Mouse (Mus musculus): ENCODE measurements at regions not wholly inside any gene's neighbourhood (a gene's known extent, or its start where the extent isn't known, plus 50 kb on each side); places are given as distances from the start of the nearest gene placed in this dataset.

DNA sequence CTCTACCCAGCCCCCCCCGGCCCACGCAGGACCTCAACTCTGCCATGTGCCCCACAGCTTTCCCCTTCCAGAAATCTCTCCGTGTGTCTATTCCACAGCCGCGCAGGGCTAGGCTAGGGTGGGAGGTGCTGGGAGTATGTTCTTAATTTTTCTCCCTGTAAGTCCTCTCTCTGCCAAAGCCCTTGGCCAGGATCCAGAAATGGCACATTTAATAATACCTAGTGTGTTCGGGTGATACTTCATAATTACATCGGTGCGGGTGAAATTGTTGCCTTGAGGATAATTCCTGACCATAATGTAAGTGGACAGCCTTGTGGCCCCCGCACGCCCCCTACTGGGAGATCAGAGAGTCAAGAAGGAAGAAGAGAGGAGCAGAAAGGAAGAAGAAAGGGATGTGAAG lies 1093.5 kb downstream of the Mrps31 start:
- peak; percentile 16 for DNase-seq (ENCODE audit: low spot score)

DNA sequence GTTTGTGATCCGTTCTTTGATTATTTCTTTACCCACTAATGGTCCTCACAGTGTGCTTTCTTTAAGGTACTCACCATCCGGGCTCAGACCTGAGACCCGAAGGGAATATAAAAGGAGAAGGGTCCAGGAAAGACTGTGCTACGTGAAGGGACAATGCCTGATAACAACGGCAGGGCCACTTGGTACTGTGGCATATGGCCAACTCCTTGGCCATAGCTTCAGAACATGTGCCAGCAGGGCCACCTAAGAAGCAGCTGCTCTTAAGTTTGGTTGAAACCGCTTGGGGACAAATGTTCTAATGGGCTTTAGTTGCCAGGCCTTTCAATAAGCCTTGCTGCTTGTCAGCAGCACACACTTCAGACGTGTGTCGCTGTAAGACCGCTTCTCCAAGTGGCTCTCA lies 1094.1 kb downstream of the Mrps31 start:
- DNase-seq (ENCODE audit: low spot score), result no peak

DNA sequence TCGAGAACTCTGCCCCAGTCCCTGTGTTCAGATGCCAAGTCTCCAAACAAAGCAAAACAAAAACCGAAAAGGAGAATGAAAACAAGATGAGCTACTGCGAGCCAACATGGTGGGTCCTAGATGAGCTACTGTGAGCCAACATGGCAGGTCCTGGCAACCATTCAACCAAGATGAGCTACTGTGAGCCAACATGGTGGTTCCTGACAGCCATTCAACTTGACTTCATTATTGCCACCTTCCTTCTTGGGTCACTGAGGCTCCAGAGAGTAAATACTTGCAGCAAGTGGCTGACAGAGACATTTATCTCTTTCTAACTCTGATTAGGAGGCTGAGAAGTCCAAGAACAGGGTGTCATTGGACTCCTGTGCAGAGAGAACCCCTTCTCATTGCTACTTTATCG lies 1094.8 kb downstream of the Mrps31 start:
- DNase-seq (ENCODE audit: low spot score), result no peak

DNA sequence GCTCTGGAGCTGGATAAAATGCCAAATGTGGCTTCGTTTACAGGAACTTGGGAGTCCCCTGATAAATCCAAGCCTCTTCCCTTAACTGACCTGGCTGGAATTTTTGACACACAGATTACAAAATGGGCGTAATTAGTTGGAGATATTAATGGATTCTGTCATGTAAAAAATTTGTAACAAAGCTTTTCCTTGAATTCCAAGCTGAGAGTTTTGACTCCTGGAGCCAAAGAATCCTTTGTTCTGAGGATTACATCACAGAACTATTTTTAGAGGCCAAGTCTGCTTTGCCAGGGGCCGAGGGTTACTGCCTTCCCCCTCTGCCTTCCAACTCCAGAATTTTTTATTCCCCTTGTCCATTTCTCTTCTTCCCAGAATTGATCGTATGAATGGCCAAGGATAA lies 1096.5 kb downstream of the Mrps31 start:
- no peak for DNase-seq (ENCODE audit: low spot score)

DNA sequence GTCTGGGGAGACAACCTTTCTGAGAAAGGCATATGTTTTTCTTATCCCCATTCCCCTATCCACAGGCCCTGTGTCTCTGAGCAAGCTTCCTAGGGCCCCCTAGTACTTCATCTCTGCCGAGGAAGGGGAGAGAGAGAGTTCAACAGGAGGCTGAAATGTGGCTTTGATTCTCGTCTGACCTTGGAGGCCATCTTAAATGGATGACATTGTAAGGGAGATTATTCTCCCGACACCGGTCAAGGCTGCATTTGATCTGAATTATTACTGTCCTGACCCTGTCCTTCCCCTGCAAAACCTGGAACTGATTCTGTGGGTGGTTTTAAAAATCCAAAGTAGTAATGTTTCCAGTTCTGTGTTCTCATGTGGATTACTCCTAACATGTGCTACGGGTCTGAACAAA lies 1098.9 kb downstream of the Mrps31 start:
- no peak for DNase-seq (ENCODE audit: low spot score)

DNA sequence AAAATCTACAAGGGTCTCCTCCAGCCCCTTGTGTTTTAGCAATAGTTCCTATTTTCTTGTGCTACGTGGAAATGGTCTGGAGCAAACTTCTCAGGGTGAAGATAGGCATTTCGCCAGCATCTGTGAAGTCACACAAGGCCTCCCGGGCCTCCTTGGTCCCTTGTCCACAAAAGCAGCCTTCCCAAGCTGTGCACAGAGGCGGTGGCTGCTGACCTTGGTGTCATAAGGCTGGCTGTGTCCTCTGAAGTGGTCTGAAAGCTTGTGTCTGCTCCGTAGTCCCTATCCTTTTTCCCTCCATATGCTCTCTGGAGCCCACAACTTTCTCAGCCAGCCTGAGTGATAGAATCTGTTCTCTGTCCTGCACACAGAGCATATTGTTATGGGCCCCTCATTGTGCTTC lies 1099.4 kb downstream of the Mrps31 start:
- no peak for DNase-seq (ENCODE audit: low spot score)

DNA sequence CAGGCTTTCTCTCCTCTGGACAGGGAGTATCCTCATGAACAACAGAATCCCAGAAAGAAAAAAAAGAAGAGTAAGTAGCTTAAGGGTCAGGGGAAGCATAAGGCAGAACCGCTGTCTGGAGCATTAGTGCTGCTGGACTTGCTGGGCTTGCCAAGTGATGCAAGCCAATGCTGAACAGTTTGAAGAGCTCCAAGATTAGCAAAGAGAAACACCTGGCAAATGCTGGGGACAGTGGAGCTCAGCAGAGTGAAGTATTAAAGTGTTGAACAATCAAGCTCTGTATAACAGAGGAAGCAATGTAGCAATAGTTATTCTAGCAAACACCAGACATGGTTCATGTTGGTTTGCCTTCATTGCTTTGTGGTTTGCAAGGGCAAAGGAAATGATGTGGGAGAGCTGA lies 1100.1 kb downstream of the Mrps31 start:
- DNase-seq (ENCODE audit: low spot score), result no peak

DNA sequence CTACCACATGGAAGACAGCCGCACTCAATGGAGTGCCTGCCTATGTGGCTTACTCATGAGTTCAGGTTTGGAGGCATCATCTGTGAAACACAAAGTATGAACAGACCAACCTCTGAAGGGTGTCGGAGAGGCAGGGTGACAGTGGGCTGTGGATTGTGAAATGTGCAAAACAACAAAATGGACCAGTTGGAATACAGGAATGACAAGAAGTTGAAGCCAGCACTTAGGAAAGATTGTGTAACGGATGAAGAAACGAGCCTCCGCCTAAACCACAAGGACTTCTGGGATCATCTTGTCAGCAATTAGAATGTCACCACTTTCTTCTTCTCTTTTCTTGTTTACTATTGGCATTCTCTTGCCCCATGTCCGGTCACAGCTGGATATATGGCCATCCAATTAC lies 1100.6 kb downstream of the Mrps31 start:
- DNase-seq (ENCODE audit: low spot score), result no peak

DNA sequence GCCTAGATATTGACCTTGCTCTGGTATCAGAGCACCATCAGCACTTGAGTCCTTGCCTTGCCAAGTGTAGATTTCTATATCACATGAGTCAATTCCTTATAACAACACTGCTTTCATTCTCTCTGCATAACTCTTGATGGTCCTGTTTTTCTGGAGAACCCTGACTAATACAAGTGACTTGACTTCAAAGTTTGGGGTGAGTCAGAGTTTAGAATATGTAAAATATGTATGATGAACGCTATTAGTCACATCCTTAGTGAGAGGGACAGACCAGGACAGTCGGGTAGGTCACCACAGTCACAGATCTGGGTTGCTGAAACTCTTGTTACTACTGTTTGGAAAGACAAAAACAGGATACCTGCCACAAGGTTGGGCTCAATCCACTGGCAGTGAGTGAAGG lies 1105.3 kb downstream of the Mrps31 start:
- no peak for DNase-seq (ENCODE audit: low spot score)

DNA sequence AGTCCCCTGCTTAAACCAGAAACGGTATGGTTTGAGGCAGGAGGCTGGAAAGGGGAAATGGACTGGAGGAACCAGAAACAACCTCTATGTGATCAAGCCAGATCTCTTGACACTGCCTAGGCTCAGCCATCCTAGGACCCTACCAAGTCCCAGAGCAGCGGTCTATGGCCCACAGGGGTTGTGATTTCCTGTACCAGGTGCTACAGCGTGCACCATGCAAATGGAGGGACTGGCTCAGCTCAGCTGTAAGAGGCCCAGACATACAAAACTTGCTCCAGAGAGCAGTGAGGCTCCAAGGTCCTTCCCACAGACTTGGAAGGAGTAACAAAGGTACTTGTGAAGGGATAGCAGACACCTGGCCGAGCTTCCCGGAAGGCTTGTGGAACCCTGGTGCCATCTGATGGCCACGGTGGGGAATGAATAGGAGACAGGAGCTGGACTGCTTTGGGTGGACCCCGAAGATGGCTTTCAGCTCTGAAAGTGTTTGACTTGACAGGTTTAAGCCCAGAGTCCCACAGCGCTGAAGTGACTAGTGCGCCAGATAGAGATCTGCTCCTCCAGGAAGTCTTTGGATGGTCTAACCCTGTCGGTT lies 1120.5 kb downstream of the Mrps31 start:
- DNase-seq (ENCODE audit: low spot score), result peak; percentile 11

DNA sequence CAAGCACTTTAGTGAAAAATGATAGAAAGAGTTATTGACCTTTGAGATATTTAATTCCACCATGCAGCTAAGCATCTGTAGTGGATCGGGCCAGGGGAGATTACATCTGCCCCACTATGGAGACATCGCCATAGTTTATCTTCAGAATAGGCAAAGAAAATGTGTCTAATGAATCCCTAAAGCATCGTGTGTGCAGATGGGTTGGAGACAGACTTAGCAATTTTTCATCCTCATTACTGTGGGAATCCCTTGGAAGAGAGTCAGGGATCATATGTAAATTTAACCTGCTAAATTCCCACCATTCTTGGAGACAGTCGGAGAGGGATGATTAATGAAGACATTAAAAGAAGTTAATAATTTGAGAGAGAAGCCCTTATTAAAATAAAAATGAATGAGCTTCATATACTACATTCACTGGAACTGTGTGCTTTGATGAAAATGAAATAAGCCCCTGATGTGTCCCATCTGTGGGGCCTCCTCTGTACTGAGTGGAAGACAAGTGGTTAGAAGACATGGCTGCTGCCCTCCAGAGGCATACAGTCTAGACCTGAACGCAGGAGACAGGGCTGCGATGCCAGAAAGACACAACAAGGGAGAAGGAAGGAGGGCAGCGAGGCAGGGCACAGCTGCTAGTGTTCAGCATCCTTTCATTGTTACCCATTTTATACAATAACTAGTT lies 1126.7 kb downstream of the Mrps31 start:
- DNase-seq (ENCODE audit: low spot score), result no peak

DNA sequence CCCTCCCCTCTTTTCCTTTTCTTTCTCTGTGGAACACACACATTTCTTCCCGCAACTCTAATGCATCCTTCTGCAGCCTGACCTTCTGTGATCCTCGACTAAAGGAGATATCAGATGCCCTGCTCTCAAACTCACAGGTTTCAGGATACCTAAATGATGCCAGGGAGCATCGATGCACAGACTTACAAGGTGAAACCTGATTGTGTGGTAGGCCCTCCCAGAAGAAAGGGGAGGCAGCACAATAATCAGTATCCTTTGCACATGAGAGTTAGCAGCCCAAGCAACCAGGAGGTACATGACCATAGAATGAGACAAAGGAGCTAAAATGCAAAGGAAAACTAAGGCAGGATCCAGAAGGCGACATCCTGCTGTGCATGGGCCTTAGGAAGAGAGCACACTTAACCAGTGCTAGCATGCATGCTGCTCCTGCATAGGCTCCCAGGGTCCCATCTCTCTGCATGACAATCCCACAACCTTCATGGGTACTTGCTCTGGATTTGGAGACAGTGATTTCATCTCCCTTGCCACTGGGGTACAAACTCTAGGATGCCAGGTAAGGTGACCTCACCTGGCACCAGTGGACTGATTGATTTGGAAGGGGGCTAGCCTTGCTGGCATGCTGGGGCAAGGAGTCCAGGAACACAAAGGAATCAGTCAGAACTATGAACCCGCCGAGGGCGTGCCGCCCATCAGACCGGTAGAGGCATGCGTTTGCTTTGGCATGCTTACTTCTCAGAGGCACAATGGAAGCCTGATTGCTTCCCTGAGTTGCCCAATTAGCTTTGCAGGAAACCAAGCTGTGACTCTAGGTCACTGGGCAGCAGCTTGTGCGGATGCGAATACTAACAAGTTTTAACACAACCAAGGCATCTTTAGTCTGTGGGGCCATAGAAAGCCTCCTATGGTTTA lies 1142.7 kb downstream of the Mrps31 start:
- DNase-seq (ENCODE audit: low spot score), result no peak

DNA sequence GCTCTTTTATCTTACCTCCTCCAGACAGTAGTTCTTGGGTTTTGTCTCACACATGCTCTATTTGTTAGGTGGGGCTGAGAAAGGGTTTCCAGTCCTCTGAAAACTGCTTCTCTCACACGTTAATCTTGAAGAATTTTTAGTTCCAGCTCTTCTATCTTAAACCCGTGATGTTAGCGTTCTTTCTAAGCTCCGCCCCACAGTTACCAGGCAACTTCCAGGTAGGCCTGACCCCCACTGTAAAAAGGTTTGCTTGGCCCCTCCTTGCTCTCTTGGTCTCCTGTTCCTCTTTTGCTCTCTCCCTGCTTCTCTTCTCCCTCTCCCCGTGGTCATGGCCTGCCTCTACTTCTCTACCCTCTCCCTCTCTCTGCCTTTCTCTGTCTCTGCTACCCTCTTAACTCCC lies 1149.7 kb downstream of the Mrps31 start:
- no peak for DNase-seq (ENCODE audit: low spot score)

DNA sequence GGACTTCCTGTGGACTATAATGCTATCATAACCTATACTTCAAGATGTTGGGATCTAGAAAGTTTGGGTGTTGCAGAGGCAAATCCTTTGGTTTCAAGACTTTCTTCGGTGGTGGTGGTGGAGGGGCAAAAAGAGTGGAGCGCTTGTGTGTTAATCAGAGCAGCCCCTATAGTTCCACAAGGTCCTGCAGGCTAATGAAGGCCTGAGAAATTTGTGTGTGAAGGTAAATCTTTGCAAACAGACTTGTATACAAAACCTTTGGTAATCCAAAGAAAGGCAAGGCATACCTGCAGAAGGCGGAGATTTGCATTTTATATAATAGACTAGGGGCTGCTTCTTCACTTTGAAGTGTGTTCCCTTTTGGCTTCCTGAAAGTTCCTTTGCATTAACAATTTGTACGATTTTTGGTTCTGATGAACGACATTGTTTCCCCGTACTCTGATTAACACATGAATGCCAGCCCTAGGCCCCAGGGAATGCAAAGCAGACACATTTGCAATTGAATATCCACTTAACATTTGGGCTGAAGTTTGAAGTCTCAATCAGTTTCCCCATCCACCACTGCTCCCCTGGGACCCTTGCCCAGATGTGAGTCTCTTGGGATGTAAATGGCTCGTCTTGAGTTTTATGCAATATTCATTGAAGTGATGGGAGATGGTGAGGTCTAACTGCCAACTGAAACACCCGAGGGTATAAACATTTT lies 1150.7 kb downstream of the Mrps31 start:
- no peak for DNase-seq (ENCODE audit: low spot score)

DNA sequence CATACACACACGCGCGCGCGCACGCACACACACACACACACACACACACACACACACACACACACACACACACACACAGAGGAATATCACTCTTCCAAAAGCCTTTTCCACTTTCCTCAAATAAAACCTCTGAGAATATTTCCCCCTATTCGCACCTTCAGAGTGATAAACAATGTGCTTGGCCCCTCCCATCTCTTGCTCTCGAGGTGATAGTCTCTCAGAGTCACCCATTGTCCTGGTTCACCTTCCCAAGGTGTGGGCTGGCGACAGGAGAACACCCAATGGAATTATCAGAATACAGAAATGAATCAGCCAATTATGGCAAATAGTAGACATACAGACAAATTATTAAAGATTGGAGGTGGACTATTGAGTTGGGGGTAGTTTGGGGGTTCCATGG lies 1151.3 kb downstream of the Mrps31 start:
- DNase-seq (ENCODE audit: low spot score), result no peak

DNA sequence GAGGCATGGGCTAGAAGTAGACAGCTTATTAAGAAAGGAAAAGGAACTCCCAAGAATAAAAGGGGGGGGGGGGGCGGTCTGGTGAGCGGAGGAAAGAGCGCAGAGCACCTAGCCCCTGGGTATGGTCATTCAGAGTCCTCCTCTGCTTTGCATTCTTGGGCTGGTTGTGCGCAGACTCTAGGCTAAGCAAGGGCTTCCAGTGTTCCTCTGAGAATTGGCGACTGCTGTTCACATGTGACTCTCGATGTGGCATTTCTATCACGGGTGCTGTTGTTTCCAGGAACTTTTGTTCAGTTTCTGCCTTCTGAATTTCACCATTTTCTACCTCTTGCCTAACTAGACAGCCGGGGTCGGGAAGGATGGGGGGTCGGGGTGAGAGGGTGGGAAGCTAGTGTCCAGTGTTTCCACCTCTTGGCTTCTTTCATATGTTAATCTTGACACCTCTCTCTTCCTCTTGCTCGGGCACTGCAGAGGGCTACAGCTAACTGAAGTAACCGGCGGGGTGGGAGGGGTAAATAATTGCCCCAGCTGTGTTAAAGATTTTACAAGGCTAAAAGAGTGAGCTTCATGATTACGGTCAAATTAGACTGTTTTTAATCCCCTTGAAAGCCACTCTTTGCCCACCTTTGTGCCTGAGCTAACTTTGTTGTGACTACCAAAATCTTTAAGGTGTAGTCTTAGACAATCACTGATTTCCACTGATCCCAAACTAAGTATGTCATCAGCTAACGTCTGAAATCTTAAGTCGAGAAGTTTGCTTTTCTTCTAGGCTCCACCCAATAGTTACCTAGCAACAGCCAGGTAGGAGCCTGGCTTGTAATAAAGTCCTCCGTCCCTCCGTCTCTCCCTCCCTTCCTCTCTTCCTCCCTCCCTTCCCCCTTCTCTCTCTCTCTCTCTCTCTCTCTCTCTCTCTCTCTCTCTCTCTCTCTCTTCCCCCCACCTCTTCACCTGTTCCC lies 1152.2 kb downstream of the Mrps31 start:
- no peak for DNase-seq (ENCODE audit: low spot score)

DNA sequence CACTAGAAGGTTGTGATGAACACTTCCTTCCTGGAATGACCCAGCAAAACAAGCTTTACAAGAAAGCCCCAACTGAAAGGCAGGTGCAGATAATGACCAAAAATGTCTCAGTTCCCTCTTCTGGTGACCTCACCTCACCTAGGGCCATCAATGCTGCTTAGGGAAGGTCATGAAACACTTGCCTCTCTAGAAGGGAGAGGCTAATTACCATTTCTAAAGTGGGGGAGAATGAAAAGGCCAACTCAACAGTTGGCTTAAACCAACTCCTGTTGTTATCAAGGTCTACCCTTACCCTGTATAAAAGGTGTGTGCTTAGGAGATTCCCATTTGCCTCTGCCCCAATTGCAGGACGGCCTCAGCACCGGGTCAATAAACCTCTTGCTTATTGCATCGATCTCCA lies 1156.7 kb downstream of the Mrps31 start:
- DNase-seq (ENCODE audit: low spot score), result no peak

DNA sequence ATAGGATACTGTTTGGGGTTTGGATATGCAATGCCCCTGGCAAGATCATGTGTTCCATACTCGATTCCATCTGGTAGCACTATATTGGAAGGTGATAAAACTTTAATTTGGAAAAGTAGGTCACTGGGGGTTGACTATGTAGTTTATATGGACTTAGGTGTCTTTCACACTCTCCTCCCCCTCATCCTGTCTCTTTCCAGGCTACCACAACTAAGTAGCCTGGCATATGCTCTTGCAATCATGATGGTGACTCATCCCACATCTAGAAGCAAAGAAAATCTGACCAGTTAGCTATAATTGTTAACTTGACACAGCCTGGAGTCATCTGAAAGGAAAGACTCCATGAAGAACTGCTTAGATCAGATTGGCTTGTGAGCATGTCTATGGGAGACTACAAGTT lies 1154.3 kb downstream of the Adam3 start:
- no peak for DNase-seq (ENCODE audit: low spot score)

DNA sequence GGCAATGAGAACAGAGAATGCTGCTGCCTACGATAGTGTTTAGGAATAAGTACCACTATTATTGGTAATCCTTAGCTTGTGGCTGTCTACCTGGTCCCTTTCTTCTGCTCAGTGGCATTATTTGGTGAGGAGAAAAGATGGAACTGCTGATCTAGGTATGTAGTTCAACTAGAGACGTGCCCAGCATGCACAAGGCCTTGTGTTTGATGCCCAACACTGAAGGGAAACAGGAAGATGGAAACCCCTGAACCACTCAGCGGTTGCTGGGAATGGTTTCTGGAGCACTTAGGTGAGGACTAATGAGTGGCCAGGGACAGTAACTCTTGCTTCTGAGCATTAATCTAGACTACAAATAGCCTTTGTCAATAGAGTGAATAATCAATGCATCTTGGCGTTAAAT lies 1145.5 kb downstream of the Adam3 start:
- no peak for DNase-seq (ENCODE audit: low spot score)

DNA sequence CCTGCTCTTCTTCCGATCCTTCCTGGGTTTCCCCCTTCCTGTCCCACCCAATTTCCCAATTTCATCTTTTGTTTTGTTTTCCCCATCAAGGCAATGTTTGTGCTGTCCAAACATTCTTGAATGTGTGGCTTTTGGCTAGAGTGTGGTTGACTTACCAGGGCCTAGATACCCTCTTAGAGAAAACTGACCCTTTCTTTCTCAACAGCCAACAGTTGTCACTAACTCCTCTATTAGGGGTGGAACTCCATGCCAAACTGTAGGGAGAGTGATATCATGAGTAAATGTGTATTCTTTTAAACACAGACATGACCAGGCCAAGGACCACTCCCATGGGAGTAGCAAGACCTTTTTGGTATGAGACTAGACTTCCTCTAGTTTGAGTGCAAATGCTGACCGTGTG lies 1145.0 kb downstream of the Adam3 start:
- no peak for DNase-seq (ENCODE audit: low spot score)
